Mouse (Mus musculus) intestine, embryonic 16.5 days (tissue): Measurements from ENCODE around the gene Gm13762. TPM values are rescaled to one million over a fixed set of nuclear protein-coding genes. Genes with fewer than 3 reads are reported as not detected.
"Not testable (repeated sequence)": the region's sequence is repeated elsewhere in the genome, so short reads cannot be mapped to it uniquely, and the experiment has no call there.

Experiments used
- ATAC-seq: fragments of 200-750 bp; cut with Nextera tagmentation; 2 replicates; pipeline ENCODE4 v1.8.0; 2017; ENCODE audit warnings: moderate TSS enrichment, moderate library complexity
- H3K27ac ChIP-seq: fragments of 300-500 bp; sonication (generic); 2 replicates; pipeline ENCODE4 v1.5.1; 2014; ENCODE audit warnings: mild to moderate bottlenecking, low read length
- H3K27me3 ChIP-seq: fragments of 300-500 bp; sonication (generic); replicated peaks from 2 replicates; pipeline ENCODE4 v1.6.1; 2014; ENCODE audit warnings: low read length, control low read depth, mixed read lengths; ENCODE audit not compliant: control insufficient read depth, insufficient read depth
- H3K36me3 ChIP-seq: fragments of 300-500 bp; sonication (generic); 2 replicates; pipeline ENCODE4 v1.6.1; 2014; ENCODE audit warnings: low read length, control low read depth; ENCODE audit not compliant: control insufficient read depth, insufficient read depth
- H3K4me1 ChIP-seq: fragments of 300-500 bp; sonication (generic); 2 replicates; pipeline ENCODE4 v1.6.1; 2014; ENCODE audit warnings: low read length, control low read depth, mixed read lengths; ENCODE audit not compliant: control insufficient read depth, insufficient read depth
- H3K4me2 ChIP-seq: fragments of 300-500 bp; sonication (generic); 2 replicates; pipeline ENCODE4 v1.6.1; 2014; ENCODE audit warnings: low read depth, low read length, control low read depth
- H3K4me3 ChIP-seq: fragments of 300-500 bp; sonication (generic); 2 replicates; pipeline ENCODE4 v1.5.1; 2014; ENCODE audit warnings: mild to moderate bottlenecking, low read length
- H3K9ac ChIP-seq: fragments of 300-500 bp; sonication (generic); 2 replicates; pipeline ENCODE4 v1.6.1; 2014; ENCODE audit warnings: low read depth, low read length
- H3K9me3 ChIP-seq: fragments of 300-500 bp; sonication (generic); 2 replicates; pipeline ENCODE4 v1.6.1; 2016; ENCODE audit warnings: low read length, control low read depth; ENCODE audit not compliant: control insufficient read depth
- WGBS: fragments of 180-500 bp; shearing (Covaris S2); extraction: QIAGEN DNeasy Blood & Tissue Kit; methylation state at CpG from one replicate; pipeline ENCODE4 v1.1.7; 2014; 5-methylcytosine and 5-hydroxymethylcytosine counted together
- polyA plus RNA-seq: library from polyadenylated mRNA; unstranded; fragments of >200 nt; fragmentation: Nextera tagmentation; extraction: Ambion mirVana; gene quantifications from 2 replicates; pipeline ENCODE4 v1.2.1, GENCODE M21; 2015

The Gm13762 gene
- polyA plus RNA-seq: not detected in 2 replicates

DNA sequence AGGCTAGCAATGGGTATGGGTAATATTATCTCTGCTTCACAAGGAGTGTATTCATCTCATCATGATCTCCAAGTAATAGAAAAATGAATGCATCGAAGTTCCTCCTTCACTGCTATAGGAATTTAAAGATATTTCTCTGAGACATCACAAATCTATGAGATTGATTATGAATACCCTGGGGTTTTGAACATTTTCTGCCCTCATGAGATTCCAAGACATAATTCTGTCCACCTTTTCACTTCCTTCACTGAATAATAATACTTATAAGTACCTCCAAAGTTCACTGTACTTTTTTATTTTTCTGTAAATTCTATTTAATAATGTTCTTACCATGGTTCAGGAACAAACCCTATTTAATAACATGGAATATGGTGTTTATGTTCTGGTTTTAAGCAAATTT lies at the start of gene Gm13762:
Gene Gm13762 (minus strand): TSS at position 101 of the 400 bp plus-strand sequence.
- Histone ChIP-seq H3K9me3 (no peaks in the 10 kb centered on the region), H3K4me2 (no peak within 1 kb of the TSS), H3K36me3 (no peaks in the 10 kb centered on the region), H3K27ac (no peak within 1 kb of the TSS), H3K27me3 (no peaks in the 10 kb centered on the region), H3K9ac (no peak within 1 kb of the TSS), H3K4me3 (no peak within 1 kb of the TSS), H3K4me1 (no peaks in the 10 kb centered on the region)
- 91% methylated on average over 1 of the region's 1 CpGs for WGBS
- no peak for ATAC-seq

- not testable (repeated sequence) for H3K4me1 ChIP-seq, ATAC-seq
- 70% methylated on average over 3 of the region's 3 CpGs for WGBS
These were observed 41.4 kb upstream of the Gm13762 start for GRCm38 (mm10) chr2:89021436-89021835.

GRCm38 (mm10) chr2:89018240-89018639 lies 38.2 kb upstream of the Gm13762 start, which contains the start of gene Olfr1216:
TSS of gene Olfr1216 (minus strand) at chr2:89018340.
- Histone ChIP-seq H3K27ac (no peak within 1 kb of the TSS), H3K4me3 (no peak within 1 kb of the TSS), H3K9ac (no peak within 1 kb of the TSS), H3K36me3 (no peaks in the 10 kb centered on the region), H3K27me3 (no peaks in the 10 kb centered on the region), H3K4me2 (no peak within 1 kb of the TSS), H3K9me3 (no peaks in the 10 kb centered on the region), H3K4me1 (no peaks in the 10 kb centered on the region)
- no peak for ATAC-seq
- WGBS: 73% methylated on average over 1 of the region's 1 CpGs

More at GRCm38 (mm10) chr2:89021436-89021835, 41.4 kb upstream of the Gm13762 start:
- not testable (repeated sequence) for H3K27me3 ChIP-seq, H3K36me3 ChIP-seq, H3K27ac ChIP-seq, H3K4me2 ChIP-seq, H3K9me3 ChIP-seq, H3K4me3 ChIP-seq, H3K9ac ChIP-seq

GRCm38 (mm10) chr2:89006873-89007272 lies 26.8 kb upstream of the Gm13762 start, which contains the start of gene Olfr1215:
TSS of gene Olfr1215 (minus strand) at chr2:89006973.
- Histone ChIP-seq H3K4me2 (no peak within 1 kb of the TSS), H3K9ac (no peak within 1 kb of the TSS), H3K4me3 (no peak within 1 kb of the TSS), H3K9me3 (no peaks in the 10 kb centered on the region), H3K27me3 (no peaks in the 10 kb centered on the region), H3K4me1 (no peaks in the 10 kb centered on the region), H3K27ac (no peak within 1 kb of the TSS), H3K36me3 (no peaks in the 10 kb centered on the region)
- ATAC-seq: no peak
- 74% methylated on average over 2 of the region's 2 CpGs for WGBS

GRCm38 (mm10) chr2:88992553-88992952 lies 12.5 kb upstream of the Gm13762 start, which contains the start of gene Olfr1214:
TSS of gene Olfr1214 (minus strand) at chr2:88992653.
- 78% methylated on average over 1 of the region's 1 CpGs for WGBS
- Histone ChIP-seq H3K4me3 (no peak within 1 kb of the TSS), H3K27me3 (no peaks in the 10 kb centered on the region), H3K4me1 (no peaks in the 10 kb centered on the region), H3K4me2 (no peak within 1 kb of the TSS), H3K36me3 (no peaks in the 10 kb centered on the region), H3K9me3 (no peaks in the 10 kb centered on the region), H3K27ac (no peak within 1 kb of the TSS), H3K9ac (no peak within 1 kb of the TSS)
- no peak for ATAC-seq

DNA sequence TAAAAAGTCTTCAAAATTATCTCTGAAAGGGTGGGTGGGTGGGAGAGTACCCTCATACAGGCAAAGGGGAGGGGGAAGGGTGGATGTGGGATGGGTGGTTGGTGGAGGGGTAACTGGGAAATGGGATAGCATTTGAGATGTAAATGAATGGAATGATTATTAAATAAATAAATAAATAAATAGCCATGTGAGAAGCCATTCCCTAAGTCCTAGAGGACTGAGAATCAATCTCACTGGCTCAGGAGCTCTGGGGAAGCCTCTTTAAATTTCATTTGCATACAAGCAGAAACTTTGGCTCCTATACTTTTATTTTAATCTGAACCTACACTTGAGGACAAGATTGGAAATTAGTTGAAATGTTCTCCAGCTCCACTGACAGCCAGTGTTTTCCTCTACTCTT lies 26.4 kb downstream of the Gm13762 start, which contains the start of gene Olfr1212:
Gene Olfr1212 (plus strand): TSS at position 301 of the 400 bp plus-strand sequence.
- Histone ChIP-seq H3K9ac (no peak within 1 kb of the TSS), H3K27me3 (no peaks in the 10 kb centered on the region), H3K9me3 (no peaks in the 10 kb centered on the region), H3K4me1 (no peaks in the 10 kb centered on the region), H3K36me3 (no peaks in the 10 kb centered on the region), H3K27ac (no peak within 1 kb of the TSS), H3K4me3 (no peak within 1 kb of the TSS), H3K4me2 (no peak within 1 kb of the TSS)
- no peak for ATAC-seq

DNA sequence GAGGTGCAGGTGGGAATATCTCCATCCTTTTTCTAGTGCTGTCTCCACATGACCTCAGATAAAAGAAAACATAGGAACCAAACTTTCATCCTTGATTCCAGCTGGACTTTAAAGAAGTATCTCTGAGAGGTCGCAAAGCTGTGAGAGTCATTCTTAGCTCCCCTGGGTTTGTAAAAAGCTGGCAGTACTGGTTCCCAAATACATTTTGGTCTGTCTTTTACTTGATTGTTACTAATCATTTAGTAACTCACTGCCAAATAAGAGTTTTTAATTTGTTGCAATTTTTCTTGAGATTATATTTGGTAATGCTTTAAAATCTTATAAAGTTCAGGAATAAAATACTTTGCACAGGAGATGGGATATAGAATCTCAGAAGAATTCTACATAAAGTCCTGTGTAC lies 42.1 kb downstream of the Gm13762 start, which contains the start of gene Olfr1211:
Gene Olfr1211 (minus strand): TSS at position 101 of the 400 bp plus-strand sequence.
- Histone ChIP-seq H3K4me3 (no peak within 1 kb of the TSS), H3K36me3 (no peaks in the 10 kb centered on the region), H3K9ac (no peak within 1 kb of the TSS), H3K4me1 (no peaks in the 10 kb centered on the region), H3K27ac (no peak within 1 kb of the TSS), H3K27me3 (no peaks in the 10 kb centered on the region), H3K9me3 (no peaks in the 10 kb centered on the region), H3K4me2 (no peak within 1 kb of the TSS)
- ATAC-seq: no peak
- WGBS: 94% methylated on average over 1 of the region's 1 CpGs

Other genes with a start within 250 kb of the Gm13762 start
- gene Olfr1197, start 247.9 kb downstream of the Gm13762 start, polyA plus RNA-seq: not detected in 2 replicates
- not detected in 2 replicates for gene Olfr1198, start 228.9 kb downstream of the Gm13762 start, polyA plus RNA-seq
- gene Olfr1199, start 219.8 kb downstream of the Gm13762 start, polyA plus RNA-seq: not detected in 2 replicates
- not detected in 2 replicates for gene Olfr1200, start 209.8 kb downstream of the Gm13762 start, polyA plus RNA-seq
- not detected in 2 replicates for gene Olfr1201, start 187.2 kb downstream of the Gm13762 start, polyA plus RNA-seq
- not detected in 2 replicates for gene Olfr1202, start 165.8 kb downstream of the Gm13762 start, polyA plus RNA-seq
- not detected in 2 replicates for gene Olfr1205, start 150.5 kb downstream of the Gm13762 start, polyA plus RNA-seq
- not detected in 2 replicates for gene Olfr1204, start 131.0 kb downstream of the Gm13762 start, polyA plus RNA-seq
- gene Olfr1206, start 117.0 kb downstream of the Gm13762 start, polyA plus RNA-seq: not detected in 2 replicates
- not detected in 2 replicates for gene Olfr1208, start 78.0 kb downstream of the Gm13762 start, polyA plus RNA-seq
- not detected in 2 replicates for gene Olfr1209, start 65.1 kb downstream of the Gm13762 start, polyA plus RNA-seq
- not detected in 2 replicates for gene Olfr1211, start 42.2 kb downstream of the Gm13762 start, polyA plus RNA-seq
- gene Olfr1212, start 26.3 kb downstream of the Gm13762 start, polyA plus RNA-seq: not detected in 2 replicates
- not detected in 2 replicates for gene Olfr1214, start 12.4 kb upstream of the Gm13762 start, polyA plus RNA-seq
- gene Olfr1215, start 26.7 kb upstream of the Gm13762 start, polyA plus RNA-seq: not detected in 2 replicates
- not detected in 2 replicates for gene Olfr1216, start 38.1 kb upstream of the Gm13762 start, polyA plus RNA-seq
- not detected in 2 replicates for gene Olfr1217, start 51.8 kb upstream of the Gm13762 start, polyA plus RNA-seq
- gene Olfr1218, start 80.9 kb upstream of the Gm13762 start, polyA plus RNA-seq: not detected in 2 replicates
- gene Olfr1219, start 103.2 kb upstream of the Gm13762 start, polyA plus RNA-seq: not detected in 2 replicates
- not detected in 2 replicates for gene Olfr1220, start 126.6 kb upstream of the Gm13762 start, polyA plus RNA-seq
- gene Olfr1221, start 137.0 kb upstream of the Gm13762 start, polyA plus RNA-seq: not detected in 2 replicates
- gene Olfr1222, start 152.8 kb upstream of the Gm13762 start, polyA plus RNA-seq: not detected in 2 replicates
- gene Olfr1223, start 171.3 kb upstream of the Gm13762 start, polyA plus RNA-seq: not detected in 2 replicates
- gene Olfr1224-ps1, start 183.8 kb upstream of the Gm13762 start, polyA plus RNA-seq: not detected in 2 replicates
- gene Olfr1225, start 194.4 kb upstream of the Gm13762 start, polyA plus RNA-seq: not detected in 2 replicates
- not detected in 2 replicates for gene Olfr1226, start 219.8 kb upstream of the Gm13762 start, polyA plus RNA-seq